Mouse (Mus musculus) bone marrow, adult 2 months (tissue): ENCODE results near the gene Map3k6. TPM values are rescaled to one million over a fixed set of nuclear protein-coding genes. Genes with fewer than 3 reads are reported as not detected.

Source experiments
- H3K27ac ChIP-seq: fragments of 200-500 bp; 2 replicates; pipeline ENCODE4 v1.5.1; 2012; ENCODE audit warnings: low read depth, mild to moderate bottlenecking, control low read depth, inconsistent platforms, low read length; ENCODE audit not compliant: control insufficient read depth, poor library complexity, insufficient read depth
- H3K4me1 ChIP-seq: fragments of 200-500 bp; 2 replicates; pipeline ENCODE4 v1.6.1; 2011; ENCODE audit warnings: low read length; ENCODE audit not compliant: control insufficient read depth, insufficient read depth
- H3K4me3 ChIP-seq: fragments of 200-500 bp; replicated peaks from 2 replicates; pipeline ENCODE3; 2011; ENCODE audit warnings: mild to moderate bottlenecking, low read depth, low read length, control low read depth; ENCODE audit not compliant: control insufficient read depth
- CTCF ChIP-seq: fragments of 200-500 bp; IDR thresholded peaks from 2 replicates; pipeline ENCODE4 v1.5.1; 2011; ENCODE audit warnings: low read length, control low read depth; ENCODE audit not compliant: control insufficient read depth, insufficient read depth
- POLR2A ChIP-seq: fragments of 200-500 bp; IDR thresholded peaks from 2 replicates; pipeline ENCODE4 v1.6.1; 2011; ENCODE audit warnings: low read depth, mild to moderate bottlenecking, control low read depth, low read length, borderline replicate concordance; ENCODE audit not compliant: control insufficient read depth
- WGBS: fragments of 180-500 bp; shearing (Covaris S2); methylation state at CpG from one replicate; pipeline ENCODE4 v1.1.7; 2018; 5-methylcytosine and 5-hydroxymethylcytosine counted together
- polyA plus RNA-seq: library from polyadenylated mRNA; stranded (reverse); fragments of >200 nt; gene quantifications from 2 replicates; pipeline ENCODE4 v1.2.4, GENCODE M21; 2011; ENCODE audit warnings: low replicate concordance; ENCODE audit not compliant: missing spikeins, insufficient read depth, insufficient read length

The Map3k6 gene
- polyA plus RNA-seq, 1 experiment, result 14.8 TPM

- Histone ChIP-seq H3K4me3 (no peak overlapping the region), H3K27ac (no peak overlapping the region), H3K4me1 (no peaks in the 10 kb centered on the region)
- no peak for TF ChIP-seq POLR2A
- no peak for TF ChIP-seq CTCF
- 73% methylated on average over 8 of the region's 8 CpGs for WGBS
These were observed 18.9 kb upstream of the Map3k6 start for GRCm38 (mm10) chr4:133221701-133222100.

- Histone ChIP-seq H3K4me3 (no peak overlapping the region), H3K4me1 (no peaks in the 10 kb centered on the region), H3K27ac (no peak overlapping the region)
- TF ChIP-seq CTCF, result no peak
- TF ChIP-seq POLR2A, result no peak
- 75% methylated on average over 5 of the region's 5 CpGs for WGBS
These were observed 16.7 kb upstream of the Map3k6 start for GRCm38 (mm10) chr4:133223875-133224274.

- Histone ChIP-seq H3K4me3 (no peak overlapping the region), H3K27ac (no peak overlapping the region), H3K4me1 (no peaks in the 10 kb centered on the region)
- 77% methylated on average over 10 of the region's 10 CpGs for WGBS
- TF ChIP-seq CTCF (no peak), POLR2A (no peak)
These were observed 14.5 kb upstream of the Map3k6 start for GRCm38 (mm10) chr4:133226073-133226472.

GRCm38 (mm10) chr4:133227636-133228035 lies 13.0 kb upstream of the Map3k6 start:
- H3K27ac ChIP-seq, result no peak overlapping the region

GRCm38 (mm10) chr4:133229582-133229981 lies 11.0 kb upstream of the Map3k6 start:
- WGBS, result 86% methylated on average over 8 of the region's 8 CpGs
- TF ChIP-seq POLR2A, result no peak
- TF ChIP-seq CTCF, result no peak
- Histone ChIP-seq H3K27ac (no peak overlapping the region), H3K4me3 (no peak overlapping the region), H3K4me1 (no peaks in the 10 kb centered on the region)

More at GRCm38 (mm10) chr4:133227636-133228035, 13.0 kb upstream of the Map3k6 start:
- H3K4me1 ChIP-seq, result no peaks in the 10 kb centered on the region
- TF ChIP-seq POLR2A, result no peak
- no peak for TF ChIP-seq CTCF
- no peak overlapping the region for H3K4me3 ChIP-seq
- WGBS, result 52% methylated on average over 8 of the region's 8 CpGs

GRCm38 (mm10) chr4:133233285-133233976 lies 7.2 kb upstream of the Map3k6 start:
- Histone ChIP-seq H3K27ac (no peak overlapping the region), H3K4me1 (no peaks in the 10 kb centered on the region), H3K4me3 (no peak overlapping the region)
- 48% methylated on average over 10 of the region's 10 CpGs for WGBS
- TF ChIP-seq POLR2A (no peak), CTCF (peak; percentile 72)

- no peak for TF ChIP-seq POLR2A
- TF ChIP-seq CTCF, result no peak
- H3K27ac ChIP-seq, result no peak overlapping the region
- WGBS, result 71% methylated on average over 5 of the region's 5 CpGs
- peaks cover 1% of the 10 kb centered on the region; the same call in 1 of the 2 replicates for H3K4me1 ChIP-seq
- H3K4me3 ChIP-seq, result no peak overlapping the region
These were observed 5.8 kb upstream of the Map3k6 start for GRCm38 (mm10) chr4:133234771-133235170.

- Histone ChIP-seq H3K4me3 (no peak overlapping the region), H3K27ac (no peak overlapping the region), H3K4me1 (peaks cover 1% of the 10 kb centered on the region; the same call in 1 of the 2 replicates)
- 80% methylated on average over 5 of the region's 5 CpGs for WGBS
- TF ChIP-seq CTCF, result no peak
- no peak for TF ChIP-seq POLR2A
These were observed 5.2 kb upstream of the Map3k6 start for GRCm38 (mm10) chr4:133235415-133235814.

GRCm38 (mm10) chr4:133237911-133238310 lies 2.7 kb upstream of the Map3k6 start:
- Histone ChIP-seq H3K4me1 (peaks cover 1% of the 10 kb centered on the region; the same call in 1 of the 2 replicates), H3K27ac (0 out of 2 replicates have a peak overlapping the region, but pooled peaks have one; percentile 9), H3K4me3 (no peak overlapping the region)
- TF ChIP-seq POLR2A (no peak), CTCF (no peak)
- WGBS, result 1% methylated on average over 4 of the region's 4 CpGs
